Mouse (Mus musculus) left cerebral cortex, postnatal 10 days (tissue): ENCODE data around the gene Gm42372. TPM values are rescaled to one million over a fixed set of nuclear protein-coding genes. Genes with fewer than 3 reads are reported as not detected.
A peak's percentile ranks its signal among the peaks of the same experiment; 100 is the strongest.
"Not testable (repeated sequence)": the region's sequence is repeated elsewhere in the genome, so short reads cannot be mapped to it uniquely, and the experiment has no call there.

Experiments used
- DNase-seq, 2 experiments: peaks; one replicate each; pipeline ENCODE4 v3.0.0; 2021 to 2022; ENCODE audit warnings: low spot score in 2 of 2, mixed read lengths in 1 of 2; ENCODE audit errors: extremely low spot score in 1 of 2
- intact Hi-C: fragments of 180-260 bp; cut with DNase I; formaldehyde crosslinking; loops from one replicate; pipeline ENCODE4 v1.15.1; 2025
- total RNA-seq, 2 experiments: library from RNA; stranded (reverse); gene quantifications; 2 replicates each; pipeline ENCODE4 v1.2.3; 2021

Gene Gm42372
- total RNA-seq: 10 to 100 TPM; 52.6 to 57.6 TPM

GRCm38 (mm10) chr7:16982859-16983568 is at the start of gene Gm42372:
Gm42372 (plus strand) TSS chr7:16983086.
- peak; percentile 90 to 93 for DNase-seq
- intact Hi-C loops: no loop called here

- intact Hi-C loops: no loop called here
- DNase-seq: no peak
Observed at GRCm38 (mm10) chr7:16937312-16937711, 45.6 kb upstream of the Gm42372 start.

- intact Hi-C loops: no loop called here
- DNase-seq: peak in 1 of 2 experiments; percentile 74
Observed at GRCm38 (mm10) chr7:16938117-16938791, 44.6 kb upstream of the Gm42372 start.

GRCm38 (mm10) chr7:16940292-16940691 is 42.6 kb upstream of the Gm42372 start:
- intact Hi-C loops: no loop called here
- no peak for DNase-seq

GRCm38 (mm10) chr7:16942861-16943260 is 40.0 kb upstream of the Gm42372 start:
- intact Hi-C loops: no loop called here
- no peak for DNase-seq

- intact Hi-C loops: no loop called here
- peak; percentile 91 to 93 for DNase-seq
Observed at GRCm38 (mm10) chr7:16944061-16944807, 38.7 kb upstream of the Gm42372 start, which contains the start of gene Pnmal2. Pnmal2 (plus strand) TSS chr7:16944682.

GRCm38 (mm10) chr7:16944808-16945315 is 38.0 kb upstream of the Gm42372 start:
- DNase-seq: peak in 1 of 2 experiments; percentile 47
- intact Hi-C loops: no loop called here

GRCm38 (mm10) chr7:16945419-16945818 is 37.5 kb upstream of the Gm42372 start:
- intact Hi-C loops: no loop called here
- DNase-seq: peak in 1 of 2 experiments; percentile 59

- DNase-seq: peak in 1 of 2 experiments; percentile 61
- intact Hi-C loops: no loop called here
Observed at GRCm38 (mm10) chr7:16946441-16947348, 36.2 kb upstream of the Gm42372 start.

GRCm38 (mm10) chr7:16947349-16947895 is 35.5 kb upstream of the Gm42372 start:
- peak in 1 of 2 experiments; percentile 67 for DNase-seq
- intact Hi-C loops: no loop called here

- intact Hi-C loops: no loop called here
- DNase-seq: peak in 1 of 2 experiments; percentile 73
Observed at GRCm38 (mm10) chr7:16947959-16948361, 34.9 kb upstream of the Gm42372 start.

GRCm38 (mm10) chr7:16948923-16949458 is 33.9 kb upstream of the Gm42372 start:
- DNase-seq: no peak
- intact Hi-C loops: no loop called here

- DNase-seq: peak; percentile 81 to 83
- intact Hi-C loops: loop anchor here (1.0 to 5.0 kb wide), 3 partner anchors 18 to 112 kb away; partner anchors contain the start of gene Hif3a
Observed at GRCm38 (mm10) chr7:16949908-16950841, 32.7 kb upstream of the Gm42372 start.

GRCm38 (mm10) chr7:16950861-16951635 is 31.8 kb upstream of the Gm42372 start:
- intact Hi-C loops: loop anchor here (1.0 to 5.0 kb wide), 3 partner anchors 19 to 111 kb away; partner anchors contain the start of gene Hif3a
- peak; percentile 79 to 86 for DNase-seq

GRCm38 (mm10) chr7:16953776-16954175 is 29.1 kb upstream of the Gm42372 start:
- not testable (repeated sequence) for DNase-seq
- intact Hi-C loops: loop anchor here (5.0 kb wide), 1 partner anchor 109 kb away; the partner anchor contains the start of gene Hif3a

- peak in 1 of 2 experiments; percentile 17 for DNase-seq
- intact Hi-C loops: no loop called here
Observed at GRCm38 (mm10) chr7:16955712-16956111, 27.2 kb upstream of the Gm42372 start.
